In genomic region chr1:130512798-130513405, GRCm38 (mm10) we compare ENCODE assay signal across 15 mouse cellular contexts. TPM values are rescaled to one million over a fixed set of nuclear protein-coding genes. Genes with fewer than 3 reads are reported as not detected.
DNase-seq lines count a peak whose midpoint lies in the region; ATAC-seq and TF ChIP-seq lines count a peak whose summit lies in the region.
"Had no signal": no experiment of that assay in that cellular context is flagged by ENCODE, and none has a peak within 500 bp of the region (broad histone marks: within the 10 kb centered on the region; RNA-seq: fewer than 3 reads in every experiment).

No protein-coding gene starts in this region.

- 73% methylated on average over 4 of the region's 4 CpGs for WGBS in stomach, embryonic 14.5 days
- 71% methylated on average over 4 of the region's 4 CpGs for WGBS in stomach, postnatal 0 days
- WGBS in heart, postnatal 0 days, result 73% methylated on average over 4 of the region's 4 CpGs

- peak overlapping the region; percentile 66; the same call in 1 of the 2 replicates for H3K27ac ChIP-seq in stomach, embryonic 14.5 days (ENCODE audit: low read length)
- H3K27ac ChIP-seq in stomach, postnatal 0 days (replicated peaks), result no peak overlapping the region
- peak overlapping the region; percentile 48; the same call in 1 of the 2 replicates for H3K27ac ChIP-seq in heart, postnatal 0 days (ENCODE audit: low read depth)
- H3K27ac ChIP-seq: embryonic facial prominence, embryonic 13.5 days; hindbrain, embryonic 14.5 days had no signal

- H3K4me1 ChIP-seq in stomach, embryonic 14.5 days (ENCODE audit: control insufficient read depth, insufficient read depth, low read length), result peaks cover 22% of the 10 kb centered on the region
- peaks cover 2% of the 10 kb centered on the region; the same call in 1 of the 2 replicates for H3K4me1 ChIP-seq in stomach, postnatal 0 days (replicated peaks; ENCODE audit: control insufficient read depth, insufficient read depth)
- peaks cover 13% of the 10 kb centered on the region; the same call in 1 of the 2 replicates for H3K4me1 ChIP-seq in heart, postnatal 0 days (ENCODE audit: control insufficient read depth, insufficient read depth)

- H3K4me2 ChIP-seq in stomach, embryonic 14.5 days (replicated peaks; ENCODE audit: low read depth, low read length), result no peak overlapping the region
- H3K4me2 ChIP-seq in stomach, postnatal 0 days (replicated peaks; ENCODE audit: low read depth), result no peak overlapping the region
- H3K4me2 ChIP-seq in heart, postnatal 0 days (ENCODE audit: low read depth, low read length), result no peak overlapping the region
- H3K4me2 ChIP-seq: embryonic facial prominence, embryonic 13.5 days; hindbrain, embryonic 14.5 days; midbrain, embryonic 11.5 days had no signal

- ATAC-seq in stomach, embryonic 14.5 days (ENCODE audit: insufficient number of reproducible peaks, insufficient read depth, low FRiP score, low read depth), result no peak
- ATAC-seq in stomach, postnatal 0 days (ENCODE audit: low FRiP score, low TSS enrichment), result no peak
- ATAC-seq in heart, postnatal 0 days (ENCODE audit: insufficient read depth, low read depth), result 0 out of 2 replicates have a peak, but pooled peaks have one; percentile 34

- H3K36me3 ChIP-seq in stomach, embryonic 14.5 days (ENCODE audit: control insufficient read depth, insufficient read depth, low read length), result no peaks in the 10 kb centered on the region
- no peaks in the 10 kb centered on the region for H3K36me3 ChIP-seq in stomach, postnatal 0 days (ENCODE audit: control insufficient read depth, insufficient read depth, low read length)
- H3K36me3 ChIP-seq in heart, postnatal 0 days (replicated peaks; ENCODE audit: control insufficient read depth, insufficient read depth, low read length), result no peaks in the 10 kb centered on the region
- H3K36me3 ChIP-seq: embryonic facial prominence, embryonic 13.5 days had no signal

- DNase-seq in heart, adult 9 months (ENCODE audit: low spot score in 2 of 2), result peak; percentile 26 to 48
- DNase-seq in heart, postnatal 4 days, result no peak
- no peak for DNase-seq in stomach, postnatal 0 days (ENCODE audit: low spot score)
- peak; percentile 21 for DNase-seq in heart, postnatal 0 days (ENCODE audit: low spot score)
- no peak for DNase-seq in thymus, postnatal 14 days
- no peak for DNase-seq in layer of hippocampus, adult 11-12 months (ENCODE audit: low spot score)
- no peak for DNase-seq in right cerebral cortex, adult 18-20 months
- DNase-seq: cerebellum, postnatal 10 days; kidney, postnatal 14 days; thymus, postnatal 36 days had no signal

- no peak for TF ChIP-seq EP300 in stomach, postnatal 0 days (optimal IDR thresholded peaks at IDR 0.05)
- no peak for TF ChIP-seq EP300 in heart, postnatal 0 days (IDR thresholded peaks at IDR 0.05; ENCODE audit: low read depth)

- no peaks in the 10 kb centered on the region for H3K9me3 ChIP-seq in stomach, embryonic 14.5 days (ENCODE audit: control insufficient read depth, low read depth, low read length)
- no peaks in the 10 kb centered on the region for H3K9me3 ChIP-seq in stomach, postnatal 0 days (ENCODE audit: control insufficient read depth, low read length)
- no peaks in the 10 kb centered on the region for H3K9me3 ChIP-seq in heart, postnatal 0 days (replicated peaks; ENCODE audit: control insufficient read depth, low read length)
- H3K9me3 ChIP-seq: embryonic facial prominence, embryonic 13.5 days had no signal

- no peak for TF ChIP-seq CTCF in stomach, postnatal 0 days (IDR thresholded peaks at IDR 0.05; ENCODE audit: low read depth)
- TF ChIP-seq CTCF in heart, postnatal 0 days (IDR thresholded peaks at IDR 0.05; ENCODE audit: low read depth), result no peak

- no peak overlapping the region for H3K9ac ChIP-seq in stomach, embryonic 14.5 days (replicated peaks; ENCODE audit: low read depth, low read length)
- H3K9ac ChIP-seq in stomach, postnatal 0 days (ENCODE audit: low read length), result no peak overlapping the region
- H3K9ac ChIP-seq in heart, postnatal 0 days (replicated peaks; ENCODE audit: low read depth, low read length), result no peak overlapping the region
- H3K9ac ChIP-seq: embryonic facial prominence, embryonic 13.5 days; hindbrain, embryonic 14.5 days had no signal

- H3K27me3 ChIP-seq in stomach, embryonic 14.5 days (ENCODE audit: control insufficient read depth, insufficient read depth, low read length), result no peaks in the 10 kb centered on the region
- no peaks in the 10 kb centered on the region for H3K27me3 ChIP-seq in stomach, postnatal 0 days (ENCODE audit: control insufficient read depth, insufficient read depth, low read length)
- H3K27me3 ChIP-seq in heart, postnatal 0 days (ENCODE audit: control insufficient read depth, insufficient read depth, low read length), result no peaks in the 10 kb centered on the region
- H3K27me3 ChIP-seq: CH12.LX; embryonic facial prominence, embryonic 13.5 days had no signal

- no peak overlapping the region for H3K4me3 ChIP-seq in stomach, embryonic 14.5 days (ENCODE audit: low read depth, low read length)
- H3K4me3 ChIP-seq in stomach, postnatal 0 days (ENCODE audit: low read depth, low read length), result no peak overlapping the region
- H3K4me3 ChIP-seq in heart, postnatal 0 days (ENCODE audit: low read depth, low read length), result no peak overlapping the region
- H3K4me3 ChIP-seq: embryonic facial prominence, embryonic 13.5 days had no signal

RNA-seq across cellular contexts. Expression of gene Cd55, which starts 50.4 kb away (rescaled TPM):
- total RNA-seq in heart, postnatal 4 days (2021), result 10 to 100 TPM; 11.4 to 13.2 TPM
- 57.5 and 63.1 TPM in 2 replicates for polyA plus RNA-seq in stomach, embryonic 14.5 days (2014; fragmentation: Nextera tagmentation; extraction: Ambion mirVana)
- polyA plus RNA-seq in stomach, postnatal 0 days (2015; fragmentation: Nextera tagmentation; extraction: Ambion mirVana), result 39.9 and 44.6 TPM in 2 replicates
- total RNA-seq in heart, postnatal 0 days (2014; rRNA removed; ENCODE audit: low replicate concordance), result 9.9 and 13.9 TPM in 2 replicates
- 9.0 and 10.0 TPM in 2 replicates for polyA plus RNA-seq in heart, postnatal 0 days (2015; fragmentation: Nextera tagmentation; extraction: Ambion mirVana)

Comparison
In these comparisons a context has a peak if more than half of its experiments do, and no peak if none do; other contexts are left out.
1. DNase-seq: peak in heart, adult 9 months (2 of 2) and heart, postnatal 0 days (single experiment); none in heart, postnatal 4 days (single experiment), stomach, postnatal 0 days (single experiment), thymus, postnatal 14 days (single experiment), layer of hippocampus, adult 11-12 months (single experiment) and right cerebral cortex, adult 18-20 months (single experiment).